Mouse (Mus musculus): Measurements from ENCODE around the gene Zdhhc7.
A peak's percentile ranks its signal among the peaks of the same experiment; 100 is the strongest.

Zdhhc7 gene

DNA sequence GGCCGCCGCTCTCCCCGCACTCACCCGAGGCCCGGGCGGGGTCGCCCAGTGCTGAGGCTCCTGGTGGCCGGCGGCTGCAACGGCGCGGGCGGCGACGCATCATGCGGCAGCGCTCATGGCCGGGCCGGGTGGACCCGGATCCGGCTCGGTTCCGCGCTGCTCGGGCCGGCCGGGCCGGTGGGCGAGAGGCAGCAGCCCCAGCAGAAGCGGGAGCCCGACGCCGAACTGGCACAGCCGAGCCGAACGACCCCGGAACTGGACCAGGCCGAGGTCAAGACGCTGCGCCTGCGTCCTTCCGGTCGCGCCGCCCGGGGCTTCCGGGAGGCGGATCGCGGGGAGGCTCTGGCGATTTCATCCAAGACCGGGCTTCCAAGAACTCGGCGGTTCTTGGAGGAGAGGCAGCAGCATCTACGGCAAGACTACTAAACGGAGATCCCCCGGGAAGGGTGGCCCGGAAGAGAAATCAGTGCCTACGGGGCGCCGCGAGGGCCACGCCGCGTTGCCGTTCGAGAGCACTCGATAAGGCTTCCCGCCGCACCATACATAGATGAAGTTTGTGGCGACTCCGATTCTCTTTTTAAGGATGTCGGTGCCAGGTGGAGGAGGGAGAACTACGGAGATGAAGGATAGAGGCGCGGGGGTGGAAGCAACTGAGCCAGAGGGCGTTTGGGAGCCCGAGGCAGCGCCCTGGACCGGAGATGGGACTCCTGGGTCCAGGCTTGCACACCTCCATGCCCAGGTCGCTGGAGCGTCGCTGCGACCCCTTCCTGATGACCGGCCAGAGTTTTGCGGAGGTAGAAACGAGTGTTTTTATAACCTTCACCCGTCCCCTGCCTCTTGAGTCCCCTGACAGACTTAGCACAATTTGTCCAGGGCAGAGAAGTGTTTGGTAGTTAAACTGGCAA, at the start of gene Zdhhc7:
Zdhhc7 (minus strand) TSS at position 415 of the 905 bp plus-strand sequence.
- DNase-seq = peak; percentile 90

GRCm38 (mm10) chr8:120150028-120150427, 48.7 kb upstream of the Zdhhc7 start:
- no peak for DNase-seq

DNA sequence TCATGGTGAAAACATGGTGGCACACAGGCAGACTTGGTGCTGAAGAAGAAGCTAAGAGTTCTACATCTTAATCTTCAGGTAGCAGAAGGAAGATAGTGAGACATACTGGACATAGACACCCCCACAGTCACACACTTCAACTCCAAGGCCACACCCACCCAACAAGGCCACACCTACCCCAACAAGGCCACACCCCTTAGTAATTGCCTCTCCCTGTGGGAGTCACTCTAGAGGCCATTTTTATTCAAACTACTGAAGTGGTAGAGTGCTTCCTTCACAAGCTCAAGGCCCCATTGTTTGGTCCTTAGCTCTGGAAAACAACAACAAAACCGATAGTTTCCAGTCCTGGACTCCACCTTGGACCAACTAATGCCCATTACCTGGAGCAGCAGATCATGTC, 44.8 kb upstream of the Zdhhc7 start:
- DNase-seq = no peak

DNA sequence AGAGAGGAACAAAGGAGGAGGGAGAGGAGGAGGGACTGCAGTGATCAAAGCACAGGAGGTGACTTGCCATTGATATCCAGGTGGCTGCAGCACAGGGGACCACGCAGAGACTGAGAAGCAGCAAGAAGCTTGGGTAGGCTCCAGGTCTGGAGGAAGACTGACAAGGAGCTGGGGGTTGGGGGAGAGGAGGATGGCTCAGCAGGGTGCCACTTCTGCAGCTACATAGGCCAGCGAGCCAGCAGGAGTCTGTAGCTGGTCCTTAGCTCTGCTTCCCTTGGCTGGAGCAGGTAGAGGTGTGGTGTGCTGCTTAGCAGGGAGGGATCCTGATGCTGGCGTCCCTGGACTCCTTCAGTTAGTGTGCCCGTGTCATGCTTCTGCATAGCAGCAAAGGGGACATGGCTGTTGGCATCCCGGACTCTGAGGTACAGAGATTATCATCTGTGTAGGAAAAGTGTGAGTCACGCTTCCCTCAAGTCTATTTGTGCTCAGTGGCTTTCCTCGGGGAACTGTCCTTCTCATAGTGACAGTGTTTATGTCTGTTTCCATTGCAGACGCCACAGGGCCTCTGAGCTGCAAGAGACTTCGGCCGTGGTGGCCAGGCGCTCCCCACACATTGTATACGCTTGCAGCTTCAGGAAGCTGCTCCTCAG, 43.5 kb upstream of the Zdhhc7 start:
- DNase-seq = peak; percentile 79

DNA sequence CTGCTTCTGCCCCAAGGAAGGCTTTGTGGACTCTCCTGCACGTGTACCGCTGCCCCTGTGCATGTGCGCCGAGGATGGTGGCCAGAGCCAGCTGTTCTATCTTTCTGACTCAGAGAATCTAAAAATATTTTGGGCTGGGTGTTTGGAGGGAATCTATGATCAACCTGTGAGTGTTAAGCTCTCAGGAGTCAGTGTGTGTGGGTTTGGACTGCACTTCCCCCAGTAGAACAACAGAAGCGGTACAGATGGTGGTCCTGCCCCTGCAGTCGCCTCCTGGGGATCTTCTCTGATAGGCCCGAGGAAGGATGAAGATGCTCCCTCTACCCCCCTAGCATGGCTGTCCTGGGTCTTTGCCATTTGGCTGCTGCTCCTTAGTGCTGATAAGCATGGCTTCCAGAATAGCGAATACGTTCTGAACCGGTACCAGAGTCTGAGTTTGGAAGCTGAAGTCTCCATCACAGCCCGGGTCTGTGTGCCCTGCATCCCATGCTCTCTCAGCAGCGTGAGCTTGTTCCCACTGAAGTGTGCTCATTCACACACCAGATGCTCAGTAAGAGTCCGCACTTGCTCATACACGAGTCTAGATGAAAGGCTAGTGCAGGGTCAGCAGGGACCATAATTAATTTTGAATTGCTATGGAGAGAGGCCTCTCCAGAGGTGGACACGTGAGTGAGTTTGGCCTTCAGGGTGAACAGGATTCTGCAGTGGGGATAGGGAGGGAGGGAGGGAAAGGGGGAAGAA, 42.8 kb upstream of the Zdhhc7 start:
- peak; percentile 68 for DNase-seq

DNA sequence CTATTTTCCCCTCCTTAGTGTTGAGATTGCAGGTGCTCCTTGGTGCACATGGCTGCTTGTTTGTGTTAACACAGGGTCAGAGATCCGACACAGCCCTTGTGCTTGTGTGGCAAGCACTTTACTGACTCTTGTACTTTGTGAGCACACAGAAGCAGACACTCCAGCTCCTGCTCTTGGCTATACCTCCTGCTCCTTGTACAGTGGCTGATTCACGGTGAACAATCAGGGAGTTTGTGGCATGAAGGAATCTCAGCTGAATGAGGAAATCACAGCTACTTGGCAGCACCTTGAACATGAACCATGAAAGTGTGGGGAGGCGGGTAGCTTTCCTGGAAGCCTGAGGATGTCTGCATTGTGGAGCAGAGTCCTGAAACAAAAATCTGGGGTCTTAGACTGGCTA, 39.5 kb upstream of the Zdhhc7 start:
- DNase-seq = peak; percentile 49

GRCm38 (mm10) chr8:120138958-120139357, 37.7 kb upstream of the Zdhhc7 start:
- no peak for DNase-seq

- peak; percentile 91 for DNase-seq
These were observed 35.3 kb upstream of the Zdhhc7 start for GRCm38 (mm10) chr8:120136618-120137017.

DNA sequence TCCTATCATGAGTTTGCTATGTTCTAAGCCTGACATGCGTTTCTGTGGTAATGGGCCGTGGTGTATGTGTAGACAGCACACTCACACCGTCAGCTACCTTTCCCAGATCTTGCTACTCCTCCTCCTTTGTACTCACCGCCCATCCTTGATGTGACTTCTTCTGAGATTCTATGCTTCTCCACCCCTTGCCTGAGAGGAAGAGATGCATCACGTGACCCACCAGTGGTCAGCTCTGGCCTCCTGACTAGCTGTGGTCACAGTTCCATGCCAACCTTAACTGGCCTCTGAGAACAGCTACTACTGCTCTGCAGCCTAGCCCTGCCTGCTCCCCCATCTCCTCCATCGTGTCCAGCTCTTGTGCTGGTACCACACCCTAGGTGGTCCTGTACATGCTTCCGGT, 34.4 kb upstream of the Zdhhc7 start:
- no peak for DNase-seq

DNA sequence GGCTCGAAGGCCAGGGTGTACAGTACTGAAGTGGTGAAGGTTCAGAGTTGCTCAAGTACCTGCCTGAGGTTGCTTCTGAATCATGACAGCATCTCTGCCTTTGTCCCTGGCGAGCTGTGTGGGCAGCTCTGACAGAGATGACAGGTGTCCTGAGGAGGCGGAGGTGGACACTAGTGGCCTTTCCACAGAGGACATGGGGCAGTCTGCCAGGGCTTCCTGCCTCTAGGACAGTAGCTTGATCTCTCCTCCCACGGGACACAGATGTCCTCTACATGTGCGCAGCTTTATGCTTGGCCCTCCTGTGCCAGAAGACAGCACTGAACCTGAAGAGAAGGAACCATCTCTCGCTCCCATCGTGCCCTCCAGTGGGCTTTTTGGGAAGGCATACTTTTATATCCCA, 31.9 kb upstream of the Zdhhc7 start:
- no peak for DNase-seq

GRCm38 (mm10) chr8:120131158-120131557, 29.9 kb upstream of the Zdhhc7 start:
- DNase-seq = no peak

GRCm38 (mm10) chr8:120129547-120129946, 28.3 kb upstream of the Zdhhc7 start:
- no peak for DNase-seq

GRCm38 (mm10) chr8:120126357-120127161, 25.3 kb upstream of the Zdhhc7 start:
- DNase-seq = no peak

- no peak for DNase-seq
These were observed 23.6 kb upstream of the Zdhhc7 start for GRCm38 (mm10) chr8:120124836-120125389.

DNA sequence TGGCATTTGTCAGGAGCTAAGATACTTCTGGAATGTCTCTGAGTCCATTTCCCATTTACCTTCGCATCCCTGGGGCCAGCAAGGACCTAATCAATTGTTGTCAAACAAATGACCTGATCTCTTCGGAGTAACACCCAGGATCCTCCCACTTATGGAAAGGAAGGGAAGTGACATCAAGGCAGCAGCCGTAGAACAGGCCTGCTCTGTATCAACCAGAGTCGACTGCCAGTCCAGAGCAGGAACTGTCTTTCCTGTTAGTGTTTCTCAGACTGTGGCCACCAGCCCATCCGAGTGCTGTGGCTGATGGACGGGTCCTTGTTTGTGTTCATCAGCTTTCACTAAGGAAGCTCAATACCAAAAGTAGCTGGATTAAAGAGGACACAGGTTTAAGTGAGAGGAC, 23.0 kb upstream of the Zdhhc7 start:
- DNase-seq = no peak

- no peak for DNase-seq
These were observed 19.7 kb upstream of the Zdhhc7 start for GRCm38 (mm10) chr8:120120951-120121350.

- DNase-seq = no peak
These were observed 18.6 kb upstream of the Zdhhc7 start for GRCm38 (mm10) chr8:120119931-120120330.

DNA sequence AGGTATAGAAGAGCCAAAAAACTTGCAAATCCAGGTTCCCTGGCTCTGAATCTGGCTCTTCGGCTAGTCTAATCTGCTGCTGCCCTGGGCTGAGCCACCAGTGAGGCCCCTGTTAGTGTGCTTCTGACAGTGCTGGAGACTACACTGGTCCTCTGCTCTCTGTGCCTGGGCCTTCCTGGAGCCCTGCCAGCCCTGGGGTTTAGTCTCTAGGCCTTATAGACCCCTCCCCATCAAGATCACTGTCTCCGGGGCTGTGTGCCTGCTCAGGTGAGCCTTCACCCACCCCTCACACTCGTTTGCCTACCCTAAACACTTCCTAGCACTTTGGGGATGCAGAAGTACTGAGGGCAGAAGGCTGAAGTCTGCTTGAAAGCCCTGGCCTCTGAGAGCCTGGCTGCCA, 18.1 kb upstream of the Zdhhc7 start:
- no peak for DNase-seq

DNA sequence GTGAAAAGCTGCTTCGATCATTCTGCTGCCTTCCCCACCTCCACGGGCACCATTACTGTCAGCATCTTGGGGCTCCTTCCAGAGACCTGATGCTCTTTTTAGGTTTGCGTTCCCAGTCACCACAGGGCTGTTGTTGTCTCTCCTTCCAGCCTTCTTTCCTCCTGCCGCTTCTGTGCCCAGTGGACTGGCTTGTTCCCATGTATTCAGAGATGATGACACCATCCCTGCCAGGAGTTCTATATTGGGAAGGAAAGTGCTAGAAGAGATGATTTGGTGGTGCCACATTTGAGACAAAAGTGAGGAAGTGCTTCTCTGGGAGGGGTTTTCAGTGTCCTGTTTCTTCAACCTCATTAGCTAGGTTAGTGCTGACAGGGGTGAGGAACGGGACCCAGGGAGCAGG, 17.6 kb upstream of the Zdhhc7 start:
- no peak for DNase-seq

DNA sequence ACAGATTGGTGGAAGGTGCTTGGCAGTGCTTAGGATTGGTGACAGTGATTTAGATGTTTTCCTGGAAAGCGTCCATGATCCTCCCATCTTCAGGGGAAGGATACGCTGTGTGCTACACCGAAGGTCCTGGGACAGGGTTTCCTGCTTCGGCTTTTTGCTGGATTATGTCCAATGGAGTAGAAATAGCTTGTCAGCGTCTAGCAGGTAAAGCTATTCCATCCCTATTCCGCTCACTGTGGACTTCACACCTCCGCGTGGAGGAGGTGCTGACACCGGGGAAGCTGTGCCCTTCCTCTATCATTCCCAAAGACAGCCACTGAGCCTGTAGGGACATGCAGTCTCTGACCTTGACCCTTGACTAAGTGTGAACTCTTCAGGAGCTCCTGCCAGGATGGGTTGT, 16.9 kb upstream of the Zdhhc7 start:
- no peak for DNase-seq

DNA sequence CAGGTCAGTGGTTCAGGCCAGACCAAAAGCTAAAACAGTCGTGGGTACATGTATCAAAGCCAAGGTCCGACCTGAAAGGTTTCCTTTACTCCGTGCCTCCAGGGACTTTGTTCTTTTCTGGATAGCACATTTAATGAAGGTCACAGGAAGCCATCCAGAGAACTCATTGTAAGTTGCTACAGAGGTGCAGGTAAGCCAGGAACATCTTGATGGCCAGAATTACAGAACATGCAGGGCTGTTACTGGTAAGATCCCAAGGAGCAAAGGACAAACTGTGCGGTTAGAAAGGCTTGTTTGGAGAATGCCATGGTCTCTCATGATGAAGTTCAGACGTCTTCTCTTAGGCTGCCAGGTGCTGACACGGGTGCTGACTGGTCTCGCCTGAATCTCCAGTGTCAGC, 15.3 kb upstream of the Zdhhc7 start:
- no peak for DNase-seq

DNA sequence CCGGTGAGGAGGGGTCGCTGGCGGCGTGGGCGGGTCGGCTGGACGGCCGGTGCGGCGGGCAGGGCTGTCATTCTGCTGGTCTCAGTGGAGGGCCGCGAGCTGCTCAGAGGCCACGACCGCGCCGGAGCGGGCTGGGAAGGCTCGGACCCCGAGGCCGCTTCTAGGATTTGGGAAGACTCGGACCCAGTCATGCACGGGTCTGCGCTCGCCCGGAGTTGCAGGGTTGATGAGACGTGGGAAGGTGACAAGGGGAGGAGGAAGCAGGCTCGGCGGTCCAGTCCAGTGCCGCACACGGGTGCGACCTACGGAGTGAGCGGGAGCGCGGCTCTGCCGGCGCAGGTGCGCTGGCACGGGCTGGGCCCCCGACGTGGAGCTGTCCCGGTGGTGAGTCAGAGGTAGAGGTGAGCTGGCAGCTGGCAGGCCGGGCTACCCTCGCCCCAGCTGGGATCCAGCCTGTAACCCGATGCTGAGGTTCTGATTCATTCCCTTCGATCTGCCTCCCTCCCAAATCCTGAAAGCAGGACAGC, 13.1 kb upstream of the Zdhhc7 start:
- peak; percentile 55 for DNase-seq

Measured in right cerebral cortex, adult 18-20 months (tissue).